Mouse (Mus musculus): ENCODE results near the gene Cdc42ep5.

DNA sequence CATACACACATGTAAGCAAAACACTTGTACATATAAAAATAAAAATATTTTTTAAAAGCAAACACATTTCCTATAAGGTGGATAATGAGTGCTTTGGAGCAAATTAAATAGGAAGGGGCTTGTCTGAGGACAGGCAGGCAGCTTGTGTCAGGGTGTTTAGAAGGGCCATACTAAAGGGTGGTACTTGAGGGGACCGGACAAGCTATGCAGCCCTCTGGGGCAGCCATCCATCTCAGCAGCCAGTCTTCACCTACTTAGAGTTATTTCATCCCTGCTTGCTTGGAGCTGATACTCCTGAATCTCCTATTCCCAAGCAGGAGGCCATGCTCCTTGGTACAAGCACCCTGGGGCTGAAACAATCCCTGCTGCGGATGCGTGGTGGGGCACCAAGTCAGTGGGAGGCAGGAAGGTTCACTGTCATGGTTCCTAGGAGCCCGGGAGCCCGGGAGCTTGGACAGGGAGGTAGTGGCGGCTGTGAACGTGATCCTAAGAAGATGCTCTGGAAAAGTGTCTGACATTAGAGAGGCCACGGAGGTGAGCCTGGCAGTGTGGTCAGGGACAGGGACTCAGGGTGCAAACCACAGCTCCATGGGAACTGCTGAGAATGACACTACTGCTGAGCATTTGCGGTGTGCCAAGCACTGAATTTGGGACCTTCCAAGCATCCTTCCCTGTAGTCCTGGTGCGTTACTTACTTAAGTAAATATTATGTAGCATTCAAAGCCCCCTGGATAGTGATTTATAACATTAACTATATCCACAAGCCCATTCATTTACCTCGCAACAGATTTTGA, 37.5 kb downstream of the Cdc42ep5 start:
- no peak for TF ChIP-seq CTCF (IDR thresholded peaks at IDR 0.05; ENCODE audit: low read depth, low read length)
- no peak for TF ChIP-seq POLR2AphosphoS5 (IDR thresholded peaks at IDR 0.05; ENCODE audit: insufficient replicate concordance, low read depth, low read length)
- TF ChIP-seq TAL1 (conservative IDR thresholded peaks at IDR 0.05; ENCODE audit: low read depth, low read length), result no peak
- TF ChIP-seq GATA1 (IDR thresholded peaks at IDR 0.05; ENCODE audit: borderline replicate concordance, low read length), result no peak

All from G1E (cell line).